Mouse (Mus musculus) brain, embryonic 14.5 days (tissue): ENCODE data around the gene Dock7. TPM values are rescaled to one million over a fixed set of nuclear protein-coding genes. Genes with fewer than 3 reads are reported as not detected.
"Not testable (repeated sequence)": the region's sequence is repeated elsewhere in the genome, so short reads cannot be mapped to it uniquely, and the experiment has no call there.

Source experiments
- DNase-seq: peaks from one replicate; pipeline ENCODE4 v3.0.0-alpha.2; 2011; ENCODE audit warnings: low read depth
- CTCF ChIP-seq: fragments of 200-500 bp; IDR thresholded peaks from 2 replicates; pipeline ENCODE4 v1.5.1; 2012; ENCODE audit warnings: inconsistent platforms, mild to moderate bottlenecking, moderate library complexity, borderline replicate concordance; ENCODE audit not compliant: insufficient read depth, insufficient read length; ENCODE audit errors: extremely low read depth
- POLR2A ChIP-seq: fragments of 200-500 bp; IDR thresholded peaks from 2 replicates; pipeline ENCODE4 v1.6.1; 2012; ENCODE audit warnings: mild to moderate bottlenecking, inconsistent platforms, borderline replicate concordance; ENCODE audit not compliant: poor library complexity, insufficient read depth, insufficient read length, severe bottlenecking; ENCODE audit errors: extremely low read depth
- polyA plus RNA-seq: library from polyadenylated mRNA; depleted of rRNA; stranded (reverse); fragments of >200 nt; gene quantifications from 2 replicates; pipeline ENCODE4 v1.2.3, GENCODE M21; 2012

The Dock7 gene
- polyA plus RNA-seq, 1 experiment, result 197 TPM

DNA sequence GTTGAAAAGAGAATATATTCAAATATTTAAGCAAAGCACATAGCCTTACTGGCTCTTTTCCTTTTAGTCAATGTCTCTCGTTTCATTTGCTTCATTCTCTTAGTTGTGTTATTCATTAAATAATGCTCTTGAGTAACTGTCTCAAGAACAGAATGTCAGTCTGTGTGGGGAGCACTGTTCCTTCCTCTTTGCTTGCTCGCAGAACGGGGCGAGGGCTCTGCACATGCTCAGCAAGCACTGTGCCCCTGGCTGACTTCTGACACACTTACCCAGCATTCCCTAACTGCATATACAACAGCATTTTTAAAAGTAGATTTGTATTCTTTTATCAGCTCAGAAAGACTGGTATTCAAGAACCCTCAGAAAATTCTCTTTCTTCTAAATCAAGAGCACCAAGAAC is 87.8 kb downstream of the Dock7 start:
- no peak for TF ChIP-seq CTCF
- no peak for TF ChIP-seq POLR2A
- no peak for DNase-seq

- no peak for DNase-seq
- TF ChIP-seq CTCF (no peak), POLR2A (no peak)
Observed at GRCm38 (mm10) chr4:99030686-99031085, 90.0 kb downstream of the Dock7 start, which contains the start of gene Angptl3. Angptl3 (plus strand) TSS chr4:99030954.

DNA sequence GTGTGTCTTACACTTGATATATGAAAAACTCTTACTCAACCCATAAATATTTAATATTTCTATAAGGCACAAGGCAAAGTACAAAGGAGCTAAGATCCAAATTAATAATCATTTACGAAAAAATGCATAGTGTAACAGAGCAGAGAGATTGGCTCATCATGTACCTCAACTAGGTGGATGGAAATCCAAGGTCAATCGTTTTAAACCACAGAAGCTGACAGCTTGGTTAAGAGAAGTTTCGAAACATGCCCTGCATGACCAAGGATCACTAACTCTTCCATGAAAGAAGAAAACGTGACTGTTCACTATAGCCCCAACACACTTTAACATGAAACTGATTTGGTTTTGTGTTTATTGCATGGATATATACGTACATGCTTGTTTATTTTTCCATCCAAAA is 92.3 kb downstream of the Dock7 start:
- DNase-seq, result no peak
- TF ChIP-seq CTCF (no peak), POLR2A (no peak)

DNA sequence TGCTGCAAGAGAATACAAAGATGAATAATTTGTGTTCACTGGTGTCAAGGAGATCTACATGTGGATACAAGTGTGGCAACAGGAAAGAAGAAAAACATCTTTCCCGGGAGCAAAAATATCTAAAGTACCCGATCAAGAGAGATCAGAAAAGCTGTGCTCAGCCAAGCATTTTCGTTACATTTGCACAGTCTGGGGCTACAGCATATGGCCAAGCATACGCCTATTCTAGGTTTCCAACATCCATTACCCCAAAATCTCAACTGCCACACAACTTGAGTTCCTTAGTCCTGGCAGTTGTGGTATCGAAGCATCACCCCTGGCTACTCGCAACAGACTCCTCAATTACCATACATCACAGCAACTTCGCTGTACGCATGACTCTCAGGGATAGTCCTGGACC is 98.5 kb downstream of the Dock7 start:
- DNase-seq, result no peak

GRCm38 (mm10) chr4:99011039-99011438 is 109.7 kb downstream of the Dock7 start:
- TF ChIP-seq POLR2A, result no peak
- no peak for TF ChIP-seq CTCF
- no peak for DNase-seq

More for the DNA sequence above, 98.5 kb downstream of the Dock7 start:
- no peak for TF ChIP-seq POLR2A
- no peak for TF ChIP-seq CTCF

DNA sequence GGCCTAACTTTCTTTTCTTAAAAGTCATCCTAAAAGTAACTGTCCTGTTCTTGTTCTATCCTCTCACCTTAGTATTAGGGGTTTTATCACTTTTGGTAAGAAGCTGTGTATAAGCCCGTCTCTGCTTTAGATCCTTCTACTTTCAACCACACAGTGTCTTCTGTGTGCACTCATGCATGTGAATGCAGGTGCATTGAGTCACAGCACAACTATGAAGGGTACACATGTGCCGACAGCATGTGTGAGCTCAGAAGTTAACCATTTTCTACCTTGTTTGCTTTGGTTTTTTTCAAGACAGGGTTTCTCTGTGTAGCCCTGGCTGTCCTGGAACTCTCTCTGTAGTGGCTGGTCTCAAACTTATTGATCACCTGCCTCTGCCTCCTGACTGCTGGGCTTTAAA is 114.4 kb downstream of the Dock7 start:
- DNase-seq, result no peak
- TF ChIP-seq CTCF, result no peak
- no peak for TF ChIP-seq POLR2A

- DNase-seq, result peak; percentile 3
- no peak for TF ChIP-seq CTCF
Observed at GRCm38 (mm10) chr4:99005574-99005973, 115.1 kb downstream of the Dock7 start.

DNA sequence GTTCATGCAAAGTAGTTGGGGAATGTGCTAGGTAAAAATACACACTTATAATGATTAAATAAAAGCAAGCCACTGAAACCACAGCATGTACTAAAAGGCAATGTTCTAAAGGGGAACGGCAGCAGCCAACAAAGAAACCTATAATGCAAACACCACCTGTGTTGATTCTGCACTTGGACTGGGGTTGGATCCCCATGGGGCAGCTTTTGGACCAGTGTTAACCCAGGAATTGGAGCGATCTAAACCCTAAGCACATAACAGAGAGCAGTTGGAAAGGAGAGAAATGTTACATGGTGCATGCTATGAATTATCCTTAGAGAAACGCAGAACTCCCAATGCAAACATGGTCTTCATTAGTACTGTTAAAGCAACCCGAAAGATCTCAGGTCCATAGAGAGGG is 127.2 kb downstream of the Dock7 start:
- no peak for TF ChIP-seq CTCF
- DNase-seq, result no peak

- TF ChIP-seq CTCF, result no peak
- TF ChIP-seq POLR2A, result no peak
Observed at GRCm38 (mm10) chr4:98984701-98985100, 136.0 kb downstream of the Dock7 start.

GRCm38 (mm10) chr4:98979976-98980375 is 140.7 kb downstream of the Dock7 start:
- not testable (repeated sequence) for DNase-seq

More at GRCm38 (mm10) chr4:98984701-98985100, 136.0 kb downstream of the Dock7 start:
- DNase-seq, result no peak

GRCm38 (mm10) chr4:98978693-98979092 is 142.0 kb downstream of the Dock7 start:
- no peak for DNase-seq
- no peak for TF ChIP-seq CTCF
- no peak for TF ChIP-seq POLR2A

DNA sequence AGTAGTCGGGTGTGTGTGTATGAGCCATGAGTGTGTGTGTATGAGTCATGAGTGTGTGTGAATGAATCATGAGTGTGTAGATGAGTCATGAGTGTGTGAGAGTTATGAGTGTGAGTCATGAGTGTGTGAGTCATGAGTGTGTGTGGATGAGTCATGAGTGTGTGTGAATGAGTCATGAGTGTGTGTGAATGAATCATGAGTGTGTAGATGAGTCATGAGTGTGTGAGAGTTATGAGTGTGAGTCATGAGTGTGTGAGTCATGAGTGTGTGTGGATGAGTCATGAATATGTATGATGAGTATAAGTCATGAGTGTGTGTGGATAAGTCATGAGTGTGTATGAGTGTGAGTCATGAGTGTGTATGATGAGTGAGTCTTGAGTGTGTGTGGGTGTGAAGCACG is 142.4 kb downstream of the Dock7 start:
- not testable (repeated sequence) for DNase-seq

DNA sequence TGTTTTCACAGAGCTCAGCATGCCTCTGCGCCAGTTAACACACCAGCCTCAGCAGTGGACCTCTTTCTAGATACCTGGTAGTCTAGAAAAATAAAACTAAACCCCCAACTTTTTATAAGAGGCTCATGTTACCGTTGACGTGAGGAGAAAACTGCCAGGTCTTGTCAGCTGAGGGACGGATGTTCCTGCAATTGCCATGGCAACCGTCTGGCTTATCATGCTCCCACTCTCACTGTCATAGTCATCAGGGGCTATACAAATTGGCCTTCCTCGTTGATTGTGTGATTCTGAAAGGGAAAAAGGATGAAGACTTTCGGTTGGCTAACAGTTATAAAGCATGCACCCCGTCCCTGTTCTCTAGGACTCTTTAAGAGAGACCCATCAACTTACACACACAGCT is 145.0 kb downstream of the Dock7 start:
- DNase-seq, result peak; percentile 22
- TF ChIP-seq POLR2A (no peak), CTCF (no peak)
